Mouse (Mus musculus): ENCODE measurements around the gene Phldb3. TPM values are rescaled to one million over a fixed set of nuclear protein-coding genes. Genes with fewer than 3 reads are reported as not detected.

The Phldb3 gene
- polyA plus RNA-seq, 1 experiment from 2014 or later, result 0.17 TPM

- peak overlapping the region; percentile 9; the same call in 1 of the 2 replicates for H3K9ac ChIP-seq
- H3K27me3 ChIP-seq, result peaks cover 61% of the 10 kb centered on the region
Measured at GRCm38 (mm10) chr7:24638026-24638856, 27.7 kb downstream of the Phldb3 start.

GRCm38 (mm10) chr7:24640450-24640849 is 29.9 kb downstream of the Phldb3 start:
- H3K9ac ChIP-seq, result no peak overlapping the region
- no peak overlapping the region for H3K4me2 ChIP-seq
- no peak for ATAC-seq (replicated peaks; ENCODE audit: low FRiP score)
- no peaks in the 10 kb centered on the region for H3K9me3 ChIP-seq (replicated peaks)
- H3K27me3 ChIP-seq, result peaks cover 58% of the 10 kb centered on the region
- 58% methylated on average over 13 of the region's 13 CpGs for WGBS
- no peak overlapping the region for H3K4me3 ChIP-seq (replicated peaks)
- H3K36me3 ChIP-seq, result no peaks in the 10 kb centered on the region
- peaks cover 31% of the 10 kb centered on the region for H3K4me1 ChIP-seq
- no peak overlapping the region for H3K27ac ChIP-seq

More at GRCm38 (mm10) chr7:24638026-24638856, 27.7 kb downstream of the Phldb3 start:
- H3K27ac ChIP-seq, result no peak overlapping the region
- no peaks in the 10 kb centered on the region for H3K36me3 ChIP-seq
- H3K9me3 ChIP-seq (replicated peaks), result no peaks in the 10 kb centered on the region
- H3K4me3 ChIP-seq (replicated peaks), result peak overlapping the region; percentile 48
- peak overlapping the region; percentile 73 for H3K4me2 ChIP-seq
- H3K4me1 ChIP-seq, result peaks cover 31% of the 10 kb centered on the region
- WGBS, result 2% methylated on average over 35 of the region's 35 CpGs
- peak; percentile 46; the same call in 1 of the 2 replicates for ATAC-seq (replicated peaks; ENCODE audit: low FRiP score)

GRCm38 (mm10) chr7:24642491-24642890 is 31.9 kb downstream of the Phldb3 start:
- Histone ChIP-seq H3K36me3 (no peaks in the 10 kb centered on the region), H3K27me3 (peaks cover 37% of the 10 kb centered on the region), H3K9me3 (replicated peaks) (no peaks in the 10 kb centered on the region), H3K27ac (no peak overlapping the region), H3K4me1 (peaks cover 18% of the 10 kb centered on the region), H3K4me2 (no peak overlapping the region), H3K4me3 (replicated peaks) (no peak overlapping the region), H3K9ac (no peak overlapping the region)
- no peak for ATAC-seq (replicated peaks; ENCODE audit: low FRiP score)
- 8% methylated on average over 9 of the region's 9 CpGs for WGBS

GRCm38 (mm10) chr7:24644492-24644891 is 33.9 kb downstream of the Phldb3 start:
- no peak overlapping the region for H3K4me3 ChIP-seq (replicated peaks)
- H3K9me3 ChIP-seq (replicated peaks), result no peaks in the 10 kb centered on the region
- no peak overlapping the region for H3K4me2 ChIP-seq
- WGBS, result 74% methylated on average over 6 of the region's 6 CpGs
- no peak overlapping the region for H3K9ac ChIP-seq
- no peaks in the 10 kb centered on the region for H3K36me3 ChIP-seq
- H3K27me3 ChIP-seq, result peaks cover 17% of the 10 kb centered on the region
- H3K27ac ChIP-seq, result no peak overlapping the region
- no peak for ATAC-seq (replicated peaks; ENCODE audit: low FRiP score)
- 0 out of 2 replicates have a peak, but pooled peaks cover 5% of the 10 kb centered on the region for H3K4me1 ChIP-seq

GRCm38 (mm10) chr7:24644996-24645395 is 34.4 kb downstream of the Phldb3 start:
- H3K27me3 ChIP-seq, result peaks cover 12% of the 10 kb centered on the region
- H3K9me3 ChIP-seq (replicated peaks), result no peaks in the 10 kb centered on the region
- no peak overlapping the region for H3K4me2 ChIP-seq
- H3K27ac ChIP-seq, result no peak overlapping the region
- no peak overlapping the region for H3K9ac ChIP-seq
- no peak overlapping the region for H3K4me3 ChIP-seq (replicated peaks)
- WGBS, result 72% methylated on average over 7 of the region's 7 CpGs
- ATAC-seq (replicated peaks; ENCODE audit: low FRiP score), result no peak
- H3K4me1 ChIP-seq, result 0 out of 2 replicates have a peak, but pooled peaks cover 5% of the 10 kb centered on the region
- H3K36me3 ChIP-seq, result no peaks in the 10 kb centered on the region

GRCm38 (mm10) chr7:24646486-24646885 is 35.9 kb downstream of the Phldb3 start:
- Histone ChIP-seq H3K4me1 (no peaks in the 10 kb centered on the region), H3K9ac (no peak overlapping the region), H3K4me3 (replicated peaks) (no peak overlapping the region), H3K4me2 (no peak overlapping the region), H3K36me3 (no peaks in the 10 kb centered on the region), H3K9me3 (replicated peaks) (no peaks in the 10 kb centered on the region), H3K27ac (no peak overlapping the region), H3K27me3 (0 out of 2 replicates have a peak, but pooled peaks cover 3% of the 10 kb centered on the region)
- 72% methylated on average over 7 of the region's 7 CpGs for WGBS
- ATAC-seq (replicated peaks; ENCODE audit: low FRiP score), result no peak

GRCm38 (mm10) chr7:24653681-24654080 is 43.1 kb downstream of the Phldb3 start:
- H3K36me3 ChIP-seq, result no peaks in the 10 kb centered on the region
- no peaks in the 10 kb centered on the region for H3K4me1 ChIP-seq
- H3K9me3 ChIP-seq (replicated peaks), result no peaks in the 10 kb centered on the region
- no peak overlapping the region for H3K9ac ChIP-seq
- H3K27ac ChIP-seq, result no peak overlapping the region
- no peak overlapping the region for H3K4me3 ChIP-seq (replicated peaks)
- 24% methylated on average over 7 of the region's 7 CpGs for WGBS
- no peak for ATAC-seq (replicated peaks; ENCODE audit: low FRiP score)
- H3K27me3 ChIP-seq, result no peaks in the 10 kb centered on the region
- no peak overlapping the region for H3K4me2 ChIP-seq

GRCm38 (mm10) chr7:24659737-24660357 is 49.3 kb downstream of the Phldb3 start:
- no peak overlapping the region for H3K4me2 ChIP-seq
- no peaks in the 10 kb centered on the region for H3K4me1 ChIP-seq
- no peak overlapping the region for H3K9ac ChIP-seq
- H3K9me3 ChIP-seq (replicated peaks), result no peaks in the 10 kb centered on the region
- H3K27me3 ChIP-seq, result no peaks in the 10 kb centered on the region
- no peaks in the 10 kb centered on the region for H3K36me3 ChIP-seq
- H3K4me3 ChIP-seq (replicated peaks), result no peak overlapping the region
- 41% methylated on average over 12 of the region's 12 CpGs for WGBS
- ATAC-seq (replicated peaks; ENCODE audit: low FRiP score), result no peak
- H3K27ac ChIP-seq, result no peak overlapping the region

GRCm38 (mm10) chr7:24661118-24661904 is 50.7 kb downstream of the Phldb3 start:
- ATAC-seq (replicated peaks; ENCODE audit: low FRiP score), result no peak
- 62% methylated on average over 17 of the region's 17 CpGs for WGBS
- no peak overlapping the region for H3K9ac ChIP-seq

GRCm38 (mm10) chr7:24662575-24662974 is 52.0 kb downstream of the Phldb3 start:
- Histone ChIP-seq H3K27ac (no peak overlapping the region), H3K4me2 (no peak overlapping the region), H3K9ac (no peak overlapping the region), H3K36me3 (no peaks in the 10 kb centered on the region), H3K9me3 (replicated peaks) (no peaks in the 10 kb centered on the region), H3K27me3 (no peaks in the 10 kb centered on the region), H3K4me1 (no peaks in the 10 kb centered on the region), H3K4me3 (replicated peaks) (no peak overlapping the region)
- ATAC-seq (replicated peaks; ENCODE audit: low FRiP score), result 0 out of 2 replicates have a peak, but pooled peaks have one; percentile 56
- WGBS, result 13% methylated on average over 8 of the region's 8 CpGs

More at GRCm38 (mm10) chr7:24661118-24661904, 50.7 kb downstream of the Phldb3 start:
- no peaks in the 10 kb centered on the region for H3K4me1 ChIP-seq
- H3K27me3 ChIP-seq, result no peaks in the 10 kb centered on the region
- H3K4me3 ChIP-seq (replicated peaks), result no peak overlapping the region
- no peaks in the 10 kb centered on the region for H3K9me3 ChIP-seq (replicated peaks)
- H3K27ac ChIP-seq, result no peak overlapping the region
- H3K4me2 ChIP-seq, result no peak overlapping the region
- no peaks in the 10 kb centered on the region for H3K36me3 ChIP-seq

- H3K4me3 ChIP-seq (replicated peaks), result no peak overlapping the region
- no peaks in the 10 kb centered on the region for H3K27me3 ChIP-seq
- no peaks in the 10 kb centered on the region for H3K4me1 ChIP-seq
- no peaks in the 10 kb centered on the region for H3K9me3 ChIP-seq (replicated peaks)
- H3K27ac ChIP-seq, result no peak overlapping the region
- no peak for ATAC-seq (replicated peaks; ENCODE audit: low FRiP score)
- 39% methylated on average over 8 of the region's 8 CpGs for WGBS
- no peak overlapping the region for H3K9ac ChIP-seq
- no peaks in the 10 kb centered on the region for H3K36me3 ChIP-seq
- no peak overlapping the region for H3K4me2 ChIP-seq
Measured at GRCm38 (mm10) chr7:24664301-24664700, 53.7 kb downstream of the Phldb3 start.

- Histone ChIP-seq H3K4me2 (no peak overlapping the region), H3K4me1 (no peaks in the 10 kb centered on the region), H3K27me3 (no peaks in the 10 kb centered on the region), H3K9me3 (replicated peaks) (no peaks in the 10 kb centered on the region), H3K27ac (no peak overlapping the region), H3K36me3 (no peaks in the 10 kb centered on the region), H3K9ac (no peak overlapping the region), H3K4me3 (replicated peaks) (no peak overlapping the region)
- WGBS, result 88% methylated on average over 9 of the region's 9 CpGs
- no peak for ATAC-seq (replicated peaks; ENCODE audit: low FRiP score)
Measured at GRCm38 (mm10) chr7:24664959-24665358, 54.4 kb downstream of the Phldb3 start.

Data from kidney, embryonic 15.5 days (tissue).